Mouse (Mus musculus): ENCODE measurements around the gene Cyp4f13. TPM values are rescaled to one million over a fixed set of nuclear protein-coding genes. Genes with fewer than 3 reads are reported as not detected.

Cyp4f13 gene
- polyA plus RNA-seq (2012), result 13.3 and 22.3 TPM in 2 replicates

DNA sequence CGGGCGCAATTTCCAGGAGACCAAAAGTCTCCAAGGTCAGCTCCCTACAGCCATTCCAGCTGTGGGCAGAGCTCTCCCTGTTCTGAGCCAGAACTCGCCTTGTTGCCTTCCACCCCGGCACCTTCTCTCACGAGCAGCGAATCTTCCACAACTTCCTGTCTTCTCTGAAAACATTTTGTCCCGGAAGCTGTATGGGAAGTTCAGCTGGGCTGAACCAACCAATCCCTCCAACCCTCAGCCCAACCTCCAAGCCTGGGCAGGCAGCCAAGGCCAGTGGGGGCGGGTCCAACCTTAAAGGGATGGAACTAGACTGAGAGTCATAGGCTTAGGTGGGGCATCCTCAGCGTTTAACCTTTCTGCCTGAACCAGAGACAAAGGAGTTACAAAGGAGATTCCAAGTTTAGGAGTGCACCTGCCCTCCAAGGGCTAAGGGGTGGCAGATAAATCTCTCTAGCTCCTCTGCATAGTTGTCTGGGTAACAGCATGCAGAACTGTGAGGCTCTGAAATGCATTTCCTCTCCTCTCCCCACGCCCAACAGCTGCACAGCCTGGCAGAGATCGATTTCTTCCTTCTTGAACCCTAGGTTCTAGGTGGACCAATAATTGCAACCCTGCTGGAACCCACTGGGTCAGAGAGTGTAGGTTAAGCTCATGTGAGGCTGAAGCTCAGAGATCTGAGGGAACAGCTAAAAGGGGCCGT, at the start of gene Cyp4f13:
Gene Cyp4f13 (minus strand): TSS at position 188 of the 700 bp plus-strand sequence.

DNA sequence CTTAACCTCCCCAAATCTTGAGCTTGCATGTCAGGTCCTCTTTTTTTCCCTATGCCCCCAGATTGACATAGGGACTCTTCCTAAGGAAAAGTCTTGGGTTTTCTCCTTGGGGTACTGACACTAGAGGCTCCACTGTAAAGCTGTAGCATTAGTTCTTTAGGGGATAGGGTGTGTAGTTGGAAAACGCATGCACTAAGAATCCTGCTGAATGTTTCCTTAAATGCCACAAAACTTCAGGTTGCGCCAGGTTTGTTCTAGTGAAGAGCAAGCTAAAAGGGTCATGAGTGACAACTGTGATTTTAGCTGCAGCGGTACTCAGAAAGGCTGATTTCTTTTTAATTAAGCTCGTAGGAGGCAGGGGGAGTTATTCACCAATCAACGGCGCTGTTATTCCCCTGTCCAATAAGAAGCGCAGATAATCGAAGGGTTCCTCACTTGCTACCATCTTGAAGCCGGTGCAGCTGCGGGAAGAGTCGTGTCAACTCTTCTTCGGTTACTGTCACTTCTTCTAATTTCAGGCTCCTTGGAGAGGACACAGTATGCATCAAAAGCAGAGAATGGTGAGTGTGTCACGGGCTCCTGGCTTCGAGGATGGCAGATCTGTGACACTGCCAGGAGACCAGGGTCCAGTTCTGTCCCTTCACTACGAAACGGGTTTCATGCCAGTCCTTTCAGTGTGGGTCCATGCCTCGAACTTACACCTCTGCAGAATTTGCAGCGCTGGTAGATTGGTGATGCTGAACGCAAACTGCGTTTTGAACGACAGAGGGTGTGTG, 45.7 kb upstream of the Cyp4f13 start, which contains the start of gene Zfp952:
Gene Zfp952 (plus strand): TSS at position 431 of the 776 bp plus-strand sequence.

DNA sequence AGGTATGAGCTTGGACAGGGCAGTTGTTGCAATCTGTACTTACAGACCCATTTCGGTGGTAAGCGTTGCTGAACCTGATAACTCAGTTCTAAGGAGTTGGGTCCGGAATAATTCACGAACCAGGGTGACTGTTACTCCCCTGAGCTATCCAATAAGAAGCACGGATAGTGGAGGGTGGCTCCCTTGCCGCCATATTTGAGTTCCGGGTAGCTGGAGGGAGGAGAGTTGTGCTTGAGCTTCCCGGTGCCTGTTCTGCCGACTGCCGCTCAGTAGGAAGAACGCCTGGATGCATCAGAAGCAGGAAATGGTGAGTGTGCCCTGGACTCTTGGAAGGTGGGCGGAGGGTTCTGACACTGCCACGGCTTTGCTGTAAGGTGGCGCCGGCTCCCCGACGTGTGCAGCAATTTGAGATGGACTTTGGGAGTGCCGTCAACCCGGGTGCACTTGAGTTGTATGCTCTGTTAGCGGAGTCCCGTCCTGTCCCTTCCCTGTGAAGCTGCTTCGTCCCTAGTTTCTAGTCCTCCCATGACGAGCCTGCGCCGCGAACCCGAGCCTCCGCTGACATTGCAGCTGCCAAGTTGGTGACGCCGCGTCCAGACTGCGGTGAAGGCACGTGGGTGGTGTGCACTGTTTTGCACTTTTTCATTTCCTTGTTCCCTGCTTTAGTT, 18.6 kb upstream of the Cyp4f13 start, which contains the start of gene Zfp472:
Gene Zfp472 (plus strand): TSS at position 192 of the 668 bp plus-strand sequence.

DNA sequence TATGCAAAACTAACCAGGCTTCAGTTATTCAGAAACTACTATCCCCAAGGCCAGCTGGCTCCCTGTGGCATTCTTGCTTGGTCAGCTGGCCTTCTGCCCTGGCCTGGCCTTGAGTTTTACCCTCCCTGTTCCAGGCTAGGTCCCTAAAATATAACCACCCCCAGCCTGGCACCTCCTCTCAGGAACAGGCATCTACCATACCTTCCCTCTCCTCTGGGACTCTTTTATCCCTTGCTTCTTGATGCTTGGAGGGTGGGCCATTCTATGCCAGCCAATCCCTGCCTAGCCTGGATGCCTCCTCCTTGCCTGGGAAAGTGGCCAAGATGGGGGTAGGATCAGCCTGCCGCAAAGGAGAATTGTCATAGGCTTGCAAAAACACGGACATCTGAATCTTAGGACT, 30.1 kb downstream of the Cyp4f13 start, which contains the start of gene Cyp4f14:
Gene Cyp4f14 (minus strand): TSS at position 212 of the 400 bp plus-strand sequence.

DNA sequence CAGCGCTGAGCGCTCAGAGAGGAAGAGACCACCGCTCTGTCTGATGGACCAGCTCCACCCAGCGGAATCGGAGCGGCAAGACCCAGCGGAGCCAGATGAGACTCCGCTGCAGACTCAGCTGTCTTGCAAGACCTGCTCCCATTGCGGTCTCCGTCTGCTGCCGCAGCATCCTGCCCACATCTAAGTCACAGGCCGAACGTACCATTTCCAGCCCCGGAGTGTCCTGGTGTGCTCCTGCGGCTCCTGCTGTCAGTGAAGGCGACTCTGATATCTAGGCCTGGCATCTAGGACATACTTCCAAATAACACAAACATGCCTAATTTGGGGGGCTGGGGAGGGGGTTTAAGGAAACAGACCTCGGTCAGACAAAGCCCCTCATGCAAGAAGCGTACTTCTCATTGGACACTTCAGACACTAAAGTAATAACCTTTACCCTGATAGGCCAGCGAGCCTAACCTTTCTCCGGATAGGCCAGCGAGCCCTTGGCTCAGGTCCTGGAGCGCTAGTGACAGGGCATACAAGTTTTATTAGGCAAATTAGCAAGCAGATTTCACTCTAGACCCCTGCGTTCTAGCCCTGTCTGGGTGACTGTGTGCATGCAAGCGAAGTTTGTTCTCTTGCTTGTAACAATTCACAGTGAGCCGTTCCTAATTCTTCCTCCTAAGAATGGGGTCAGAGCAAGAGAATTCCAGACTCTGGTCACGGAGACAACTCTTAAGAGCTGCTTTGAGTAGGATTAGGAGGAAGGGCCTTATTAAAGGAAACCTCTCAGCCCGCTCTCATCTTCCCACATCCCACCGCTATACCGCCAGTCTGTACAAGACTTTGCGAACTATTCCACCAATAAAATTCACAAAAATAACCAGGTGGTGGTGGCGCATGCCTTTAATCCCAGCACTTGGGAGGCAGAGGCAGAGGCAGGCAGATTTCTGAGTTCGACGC, 55.7 kb downstream of the Cyp4f13 start, which contains the start of gene Zfp870:
Gene Zfp870 (minus strand): TSS at position 404 of the 942 bp plus-strand sequence.

Other genes starting within 250 kb of the Cyp4f13 start
- 0.65 and 1.6 TPM in 2 replicates for gene Zfp871, start 159.1 kb downstream of the Cyp4f13 start, polyA plus RNA-seq (2012)
- gene Zfp811, start 137.5 kb downstream of the Cyp4f13 start, polyA plus RNA-seq (2012), result not detected in 2 replicates
- gene Zfp799, start 117.1 kb downstream of the Cyp4f13 start, polyA plus RNA-seq (2012), result 0.16 and 0.35 TPM in 2 replicates
- gene Zfp870, start 55.8 kb downstream of the Cyp4f13 start, polyA plus RNA-seq (2012), result 0.14 and 0.45 TPM in 2 replicates
- gene Cyp4f14, start 30.1 kb downstream of the Cyp4f13 start, polyA plus RNA-seq (2012), result not detected in 2 replicates
- gene Zfp472, start 18.4 kb upstream of the Cyp4f13 start, polyA plus RNA-seq (2012), result 0.79 and 1.0 TPM in 2 replicates
- gene Zfp952, start 45.7 kb upstream of the Cyp4f13 start, polyA plus RNA-seq (2012), result 0.13 and 0.27 TPM in 2 replicates
- gene Zfp763, start 86.0 kb upstream of the Cyp4f13 start, polyA plus RNA-seq (2012), result 0.05 and 0.14 TPM in 2 replicates
- gene 4921501E09Rik, start 120.7 kb upstream of the Cyp4f13 start, polyA plus RNA-seq (2012), result 0.01 TPM in 1 of 2 replicates, not detected in the other
- gene Zfp563, start 141.9 kb upstream of the Cyp4f13 start, polyA plus RNA-seq (2012), result 0.02 TPM in 1 of 2 replicates, not detected in the other
- not detected in 2 replicates for gene Morc2b, start 192.3 kb upstream of the Cyp4f13 start, polyA plus RNA-seq (2012)
- not detected in 2 replicates for gene Olfr55, start 221.0 kb upstream of the Cyp4f13 start, polyA plus RNA-seq (2012)
- not detected in 2 replicates for gene Olfr239, start 243.9 kb upstream of the Cyp4f13 start, polyA plus RNA-seq (2012)

Measured in megakaryocyte-erythroid progenitor cell, adult 5 weeks (primary cell).